Comparison of ENCODE assay signal across 24 mouse cellular contexts in the genomic region with DNA sequence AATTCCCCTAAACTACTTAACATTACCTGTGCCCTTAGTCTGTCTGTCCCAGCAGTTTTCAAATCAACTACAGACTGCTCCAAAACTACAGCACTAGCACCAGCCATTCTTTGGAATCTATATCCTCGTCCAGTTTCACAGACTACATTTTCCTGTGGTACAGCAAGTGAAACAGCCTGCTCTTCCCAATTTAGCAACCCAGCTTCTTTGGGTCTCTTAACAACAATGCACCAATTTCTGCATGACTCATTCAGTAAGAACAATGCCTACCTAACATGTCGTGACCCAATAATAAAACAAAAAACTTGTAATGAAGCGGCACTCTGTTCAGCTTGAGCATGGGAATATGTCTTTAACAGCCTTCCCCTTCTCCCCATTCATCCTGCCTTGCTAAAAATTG. TPM values are rescaled to one million over a fixed set of nuclear protein-coding genes. Genes with fewer than 3 reads are reported as not detected.
DNase-seq lines count a peak whose midpoint lies in the region; ATAC-seq and TF ChIP-seq lines count a peak whose summit lies in the region.
"Had no signal": no experiment of that assay in that cellular context is flagged by ENCODE, and none has a peak within 500 bp of the region (broad histone marks: within the 10 kb centered on the region; RNA-seq: fewer than 3 reads in every experiment).

No protein-coding gene starts in this region.

- H3K27ac ChIP-seq in gastrocnemius, adult 2 months, result peak overlapping the region; percentile 28; the same call in 1 of the 2 replicates
- H3K27ac ChIP-seq in kidney, embryonic 15.5 days, result peak overlapping the region; percentile 27; the same call in 1 of the 2 replicates
- H3K27ac ChIP-seq in hindbrain, embryonic 14.5 days, result no peak overlapping the region
- H3K27ac ChIP-seq: embryonic facial prominence, embryonic 10.5 days; forebrain, embryonic 13.5 days; heart, embryonic 13.5 days; hindbrain, embryonic 12.5 days; intestine, embryonic 15.5 days had no signal

- H3K4me1 ChIP-seq in kidney, embryonic 15.5 days, result no peaks in the 10 kb centered on the region
- H3K4me1 ChIP-seq in hindbrain, embryonic 14.5 days (replicated peaks; ENCODE audit: control insufficient read depth, insufficient read depth, low read length), result no peaks in the 10 kb centered on the region
- H3K4me1 ChIP-seq: embryonic facial prominence, embryonic 10.5 days; forebrain, embryonic 13.5 days; heart, embryonic 13.5 days; hindbrain, embryonic 12.5 days; intestine, embryonic 15.5 days had no signal

- H3K9ac ChIP-seq in kidney, embryonic 15.5 days, result no peak overlapping the region
- no peak overlapping the region for H3K9ac ChIP-seq in hindbrain, embryonic 14.5 days
- H3K9ac ChIP-seq: forebrain, embryonic 13.5 days; forebrain, postnatal 0 days; heart, embryonic 13.5 days; hindbrain, embryonic 12.5 days; intestine, embryonic 15.5 days had no signal

- 74% methylated on average over 3 of the region's 3 CpGs for WGBS in kidney, embryonic 15.5 days
- WGBS in hindbrain, embryonic 14.5 days, result 79% methylated on average over 3 of the region's 3 CpGs

- H3K27me3 ChIP-seq in kidney, embryonic 15.5 days, result no peaks in the 10 kb centered on the region
- H3K27me3 ChIP-seq in hindbrain, embryonic 14.5 days (ENCODE audit: control insufficient read depth, insufficient read depth, low read length), result no peaks in the 10 kb centered on the region
- H3K27me3 ChIP-seq: forebrain, embryonic 13.5 days; heart, embryonic 13.5 days; hindbrain, embryonic 12.5 days; intestine, embryonic 15.5 days; Patski had no signal

- no peak for DNase-seq in gastrocnemius, adult 2 months
- no peak for DNase-seq in gastrocnemius, postnatal 14 days
- no peak for DNase-seq in kidney, adult 8-10 months
- no peak for DNase-seq in layer of hippocampus, adult 9-10 months (ENCODE audit: low spot score)
- no peak for DNase-seq in hindbrain, embryonic 14.5 days (ENCODE audit: low spot score)
- DNase-seq: adrenal gland, adult 2 months; adrenal gland, postnatal 25 days; cerebellum, adult 2 months; cerebellum, postnatal 10 days; forebrain, postnatal 0 days; gastrocnemius, postnatal 36 days; heart, postnatal 4 days had no signal

- H3K4me3 ChIP-seq in gastrocnemius, adult 2 months, result no peak overlapping the region
- no peak overlapping the region for H3K4me3 ChIP-seq in kidney, embryonic 15.5 days (replicated peaks)
- no peak overlapping the region for H3K4me3 ChIP-seq in hindbrain, embryonic 14.5 days (replicated peaks; ENCODE audit: low read length)
- H3K4me3 ChIP-seq: embryonic facial prominence, embryonic 10.5 days; forebrain, embryonic 13.5 days; heart, embryonic 13.5 days; hindbrain, embryonic 12.5 days; intestine, embryonic 15.5 days had no signal

- no peak overlapping the region for H3K4me2 ChIP-seq in kidney, embryonic 15.5 days
- H3K4me2 ChIP-seq in hindbrain, embryonic 14.5 days (replicated peaks), result no peak overlapping the region
- H3K4me2 ChIP-seq: forebrain, embryonic 13.5 days; heart, embryonic 13.5 days; hindbrain, embryonic 12.5 days; intestine, embryonic 15.5 days had no signal

- no peaks in the 10 kb centered on the region for H3K36me3 ChIP-seq in kidney, embryonic 15.5 days
- no peaks in the 10 kb centered on the region for H3K36me3 ChIP-seq in hindbrain, embryonic 14.5 days (replicated peaks; ENCODE audit: control insufficient read depth, insufficient read depth)
- H3K36me3 ChIP-seq: embryonic facial prominence, embryonic 10.5 days; heart, embryonic 13.5 days; hindbrain, embryonic 12.5 days; intestine, embryonic 15.5 days had no signal

- H3K9me3 ChIP-seq in kidney, embryonic 15.5 days (replicated peaks), result no peaks in the 10 kb centered on the region
- H3K9me3 ChIP-seq in hindbrain, embryonic 14.5 days (ENCODE audit: control insufficient read depth, low read length), result no peaks in the 10 kb centered on the region
- H3K9me3 ChIP-seq: embryonic facial prominence, embryonic 10.5 days; forebrain, embryonic 13.5 days; heart, embryonic 13.5 days; hindbrain, embryonic 12.5 days; intestine, embryonic 15.5 days had no signal

- TF ChIP-seq CTCF in gastrocnemius, adult 2 months (IDR thresholded peaks at IDR 0.05), result no peak

- ATAC-seq in kidney, embryonic 15.5 days (replicated peaks; ENCODE audit: low FRiP score), result no peak
- peak; percentile 27; the same call in 1 of the 2 replicates for ATAC-seq in megakaryocyte progenitor cell, adult 5-6 weeks (replicated peaks; ENCODE audit: poor library complexity)
- no peak for ATAC-seq in hindbrain, embryonic 14.5 days (ENCODE audit: low FRiP score)
- ATAC-seq: forebrain, embryonic 13.5 days; forebrain, postnatal 0 days; intestine, embryonic 15.5 days; Patski had no signal

- intact Hi-C loops in gastrocnemius, adult 2 months (cut with DNase I), result loop anchor here (5.0 kb wide), 1 partner anchor 33 kb away; no protein-coding TSS in a partner anchor
- intact Hi-C loops in gastrocnemius, postnatal 14 days (cut with DNase I; ENCODE audit: low total_unique reads), result loop anchor here (5.0 kb wide), 1 partner anchor 213 kb away; no protein-coding TSS in a partner anchor

RNA-seq across cellular contexts. Expression of gene Klrb1f, which starts 19.7 kb away (rescaled TPM):
- not detected for total RNA-seq in gastrocnemius, adult 2 months (2021)
- total RNA-seq in gastrocnemius, postnatal 14 days (2021), result not detected
- 0.26 and 0.29 TPM in 2 replicates for polyA plus RNA-seq in kidney, embryonic 15.5 days (2015; fragmentation: Nextera tagmentation; extraction: Ambion mirVana)
- total RNA-seq in megakaryocyte progenitor cell, adult 5-6 weeks (2015), result 32.0 and 35.4 TPM in 2 replicates
- 16.3 and 23.6 TPM in 2 replicates for total RNA-seq in megakaryocyte progenitor cell, adult 5-6 weeks (2017)
- polyA plus RNA-seq in hindbrain, embryonic 14.5 days (2014; fragmentation: Nextera tagmentation; extraction: Ambion mirVana), result 0.37 and 0.62 TPM in 2 replicates
- total RNA-seq: adrenal gland, postnatal 25 days; gastrocnemius, adult 18-20 months; gastrocnemius, postnatal 36 days; heart, postnatal 4 days had no signal
- polyA plus RNA-seq: adrenal gland, adult 2 months; C2C12; cerebellum, adult 2 months; embryonic facial prominence, embryonic 10.5 days; forebrain, embryonic 13.5 days; heart, embryonic 13.5 days; Patski had no signal

RNA-seq across cellular contexts. Expression of gene Clec2e, which starts 35.3 kb away (rescaled TPM):
- under 1 TPM; 0.11 to 0.23 TPM for total RNA-seq in gastrocnemius, adult 2 months (2021)
- total RNA-seq in gastrocnemius, postnatal 14 days (2021), result under 1 TPM; 0.25 to 0.35 TPM
- polyA plus RNA-seq in kidney, embryonic 15.5 days (2015; fragmentation: Nextera tagmentation; extraction: Ambion mirVana), result 0.06 TPM in 1 of 2 replicates, not detected in the other
- total RNA-seq in megakaryocyte progenitor cell, adult 5-6 weeks (2015), result not detected in 2 replicates
- total RNA-seq in megakaryocyte progenitor cell, adult 5-6 weeks (2017), result 0.14 TPM in 1 of 2 replicates, not detected in the other
- polyA plus RNA-seq in hindbrain, embryonic 14.5 days (2014; fragmentation: Nextera tagmentation; extraction: Ambion mirVana), result not detected in 2 replicates
- total RNA-seq: adrenal gland, adult 2 months; adrenal gland, postnatal 25 days; forebrain, postnatal 0 days; heart, postnatal 4 days; MEL had no signal
- polyA plus RNA-seq: adrenal gland, adult 2 months; C2C12; cerebellum, adult 2 months; embryonic facial prominence, embryonic 10.5 days; forebrain, embryonic 13.5 days; forebrain, postnatal 0 days; heart, embryonic 13.5 days; heart, postnatal 0 days; hindbrain, embryonic 12.5 days; Patski had no signal

Comparison
In these comparisons a context has a peak if more than half of its experiments do, and no peak if none do; other contexts are left out.
1. RNA of gene Klrb1f, which starts 19.7 kb away (total RNA-seq): 16.3 to 35.4 TPM in megakaryocyte progenitor cell, adult 5-6 weeks; not detected in gastrocnemius, adult 2 months and not detected in gastrocnemius, postnatal 14 days; every median in the first group is over 10 times any median in the second.